Mouse (Mus musculus): Measurements from ENCODE around the gene Anks1. TPM values are rescaled to one million over a fixed set of nuclear protein-coding genes. Genes with fewer than 3 reads are reported as not detected.
A peak's percentile ranks its signal among the peaks of the same experiment; 100 is the strongest.
"Not testable (repeated sequence)": the region's sequence is repeated elsewhere in the genome, so short reads cannot be mapped to it uniquely, and the experiment has no call there.

The Anks1 gene
- polyA plus RNA-seq, 1 experiment from 2014 or later: 18.0 TPM

DNA sequence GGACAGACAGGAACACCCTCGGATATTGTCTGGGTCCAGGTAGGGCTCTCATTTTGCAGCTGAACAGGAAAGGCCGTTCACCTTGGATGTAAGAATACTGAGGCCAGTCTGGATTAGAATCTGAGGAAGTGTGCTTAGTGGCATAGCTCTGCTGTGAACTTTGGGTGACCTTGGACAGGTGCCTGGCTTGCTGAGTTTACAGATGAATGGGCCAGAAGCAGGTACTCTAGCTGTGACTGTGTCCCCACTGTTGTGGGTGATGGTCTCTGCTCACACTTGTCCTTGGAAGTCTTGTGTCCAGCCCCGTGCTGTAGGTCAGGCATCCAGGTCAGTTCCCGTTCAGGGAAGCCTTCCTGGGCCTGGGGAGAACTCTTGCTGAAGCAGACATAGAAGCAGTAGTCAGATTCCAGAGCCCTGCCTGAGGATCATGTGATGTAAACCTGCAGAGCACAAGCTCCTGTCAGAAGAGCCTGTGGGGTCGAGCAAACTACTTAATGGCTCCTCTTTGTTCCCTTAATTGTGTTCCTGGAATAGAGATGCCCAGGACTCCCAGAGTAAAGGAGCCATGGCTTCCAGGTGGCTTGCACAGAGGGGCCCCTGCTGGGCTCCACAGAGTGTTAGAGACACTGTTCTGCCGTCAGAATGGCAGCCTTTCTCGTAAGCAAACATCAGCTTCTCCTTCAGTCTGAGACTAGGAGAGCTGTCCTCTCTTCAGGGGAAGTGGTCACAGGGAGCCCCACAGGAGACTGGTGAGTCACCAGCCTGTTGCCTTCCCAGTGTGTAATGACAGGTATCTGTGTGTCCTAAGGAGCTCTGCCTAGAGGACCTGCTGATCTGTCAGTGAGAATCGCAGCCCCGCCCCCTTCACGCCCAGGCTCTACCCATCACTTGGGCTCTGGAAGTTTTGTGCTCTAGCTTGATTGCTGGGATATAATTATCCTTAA is 85.2 kb downstream of the Anks1 start:
- Histone ChIP-seq H3K36me3 (replicated peaks) (peaks cover 71% of the 10 kb centered on the region), H3K27ac (replicated peaks) (no peak overlapping the region), H3K4me1 (peaks cover 15% of the 10 kb centered on the region; the same call in 1 of the 2 replicates), H3K27me3 (replicated peaks; ENCODE audit: low read depth, poor library complexity, severe bottlenecking) (no peaks in the 10 kb centered on the region), H3K9me3 (no peaks in the 10 kb centered on the region), H3K4me3 (no peak overlapping the region)
- WGBS: 62% methylated on average over 10 of the region's 10 CpGs
- DNase-seq (ENCODE audit: low spot score): no peak

DNA sequence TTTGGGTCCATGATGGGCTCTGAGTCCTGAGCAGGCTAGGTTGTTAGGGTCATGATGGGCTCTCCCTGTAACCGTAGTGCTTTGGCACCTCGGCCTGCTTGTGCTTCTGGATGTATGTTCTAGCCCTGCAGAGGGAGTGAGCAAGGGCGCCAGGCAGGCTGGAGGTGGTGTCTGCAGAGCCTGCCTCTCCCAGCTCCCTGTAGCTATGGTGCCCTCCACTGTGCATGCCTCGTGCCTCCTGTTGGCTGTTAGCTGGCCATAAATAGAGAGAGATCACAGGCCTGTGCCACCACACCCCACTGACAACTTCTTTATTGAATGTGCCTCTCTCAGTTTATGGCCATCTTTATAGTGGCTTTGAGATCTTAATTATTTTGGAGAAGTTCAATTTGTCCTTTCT is 87.2 kb downstream of the Anks1 start:
- no peak for DNase-seq (ENCODE audit: low spot score)
- no peak overlapping the region for H3K4me3 ChIP-seq
- H3K9me3 ChIP-seq: no peaks in the 10 kb centered on the region
- no peak overlapping the region for H3K27ac ChIP-seq (replicated peaks)
- H3K4me1 ChIP-seq: peaks cover 29% of the 10 kb centered on the region
- peaks cover 66% of the 10 kb centered on the region for H3K36me3 ChIP-seq (replicated peaks)
- WGBS: 87% methylated on average over 4 of the region's 4 CpGs
- no peaks in the 10 kb centered on the region for H3K27me3 ChIP-seq (replicated peaks; ENCODE audit: low read depth, poor library complexity, severe bottlenecking)

DNA sequence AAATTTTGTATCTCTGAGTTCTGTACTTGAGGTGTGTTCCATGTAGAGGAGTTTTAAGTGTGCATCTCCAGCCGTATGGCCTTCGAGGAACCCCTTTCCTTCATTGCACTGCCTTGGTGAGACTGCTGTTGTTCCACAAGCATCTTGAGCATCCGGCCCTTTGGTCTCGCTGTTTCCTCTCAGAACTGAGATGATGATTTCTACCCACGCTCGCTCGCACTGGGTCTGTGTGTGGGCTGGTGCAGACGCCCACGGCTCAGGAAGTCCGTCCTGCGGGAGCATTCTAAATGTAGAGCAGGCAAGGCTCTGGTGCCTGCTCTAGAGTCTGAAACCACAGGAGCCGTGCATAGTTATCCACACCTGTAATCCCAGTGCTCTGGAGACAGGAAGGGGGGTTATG is 88.1 kb downstream of the Anks1 start:
- H3K36me3 ChIP-seq (replicated peaks): peaks cover 58% of the 10 kb centered on the region
- no peaks in the 10 kb centered on the region for H3K27me3 ChIP-seq (replicated peaks; ENCODE audit: low read depth, poor library complexity, severe bottlenecking)
- 85% methylated on average over 12 of the region's 12 CpGs for WGBS
- DNase-seq (ENCODE audit: low spot score): no peak
- H3K27ac ChIP-seq (replicated peaks): 0 out of 2 replicates have a peak overlapping the region, but pooled peaks have one; percentile 19
- H3K4me1 ChIP-seq: peaks cover 38% of the 10 kb centered on the region
- H3K4me3 ChIP-seq: no peak overlapping the region
- no peaks in the 10 kb centered on the region for H3K9me3 ChIP-seq

DNA sequence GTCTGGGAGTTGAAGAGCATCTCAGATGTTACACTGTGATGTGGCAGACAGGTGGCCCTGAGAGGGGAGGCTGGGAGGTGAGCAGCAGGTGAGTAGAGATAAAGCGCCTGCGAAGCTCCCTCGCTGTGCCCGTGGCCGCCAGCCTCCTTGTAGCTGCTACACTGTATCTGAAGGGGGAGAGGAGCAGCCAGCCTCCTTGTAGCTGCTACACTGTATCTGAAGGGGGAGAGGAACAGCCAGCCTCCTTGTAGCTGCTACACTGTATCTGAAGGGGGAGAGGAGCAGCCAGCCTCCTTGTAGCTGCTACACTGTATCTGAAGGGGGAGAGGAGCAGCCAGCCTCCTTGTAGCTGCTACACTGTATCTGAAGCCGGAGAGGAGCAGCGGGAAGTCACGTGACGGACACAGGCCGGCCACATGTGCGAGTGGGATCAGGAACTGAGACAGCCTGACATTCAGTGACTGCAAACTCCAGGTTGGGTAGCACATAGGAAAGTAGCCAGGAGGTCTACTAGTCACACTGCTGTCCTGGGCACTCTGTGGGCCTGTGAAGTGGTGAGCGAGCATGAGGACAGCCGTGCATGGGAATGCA is 90.7 kb downstream of the Anks1 start:
- H3K9me3 ChIP-seq; H3K27me3 ChIP-seq (replicated peaks; ENCODE audit: low read depth, poor library complexity, severe bottlenecking): not testable (repeated sequence)
- H3K4me1 ChIP-seq: peaks cover 47% of the 10 kb centered on the region
- H3K36me3 ChIP-seq (replicated peaks): peaks cover 47% of the 10 kb centered on the region
- H3K4me3 ChIP-seq: 0 out of 2 replicates have a peak overlapping the region, but pooled peaks have one; percentile 8
- DNase-seq (ENCODE audit: low spot score): peak; percentile 39
- 72% methylated on average over 13 of the region's 13 CpGs for WGBS
- peak overlapping the region; percentile 83 for H3K27ac ChIP-seq (replicated peaks)

DNA sequence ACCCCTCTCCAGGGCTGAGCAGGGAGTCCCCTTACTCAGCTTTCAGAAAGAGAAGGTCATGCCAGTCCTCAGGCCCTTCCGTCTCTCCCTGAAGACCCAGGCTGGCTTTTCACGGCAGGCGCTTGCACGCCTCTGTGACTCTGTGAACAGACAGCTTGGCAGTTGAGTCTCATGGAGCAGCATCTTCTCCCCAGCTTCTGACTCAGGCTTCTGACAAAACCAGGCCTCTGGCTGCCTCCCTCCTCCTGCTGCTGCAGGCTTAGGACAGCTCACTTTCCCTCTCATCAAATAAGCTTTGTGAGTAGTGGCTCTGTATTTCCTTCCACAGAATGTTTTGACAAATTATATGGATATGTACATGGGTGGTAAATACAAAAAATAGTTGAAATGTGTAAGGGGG is 91.3 kb downstream of the Anks1 start:
- no peak for DNase-seq (ENCODE audit: low spot score)
- H3K4me1 ChIP-seq: peaks cover 48% of the 10 kb centered on the region
- no peaks in the 10 kb centered on the region for H3K9me3 ChIP-seq
- H3K27ac ChIP-seq (replicated peaks): peak overlapping the region; percentile 83
- WGBS: 45% methylated on average over 4 of the region's 4 CpGs
- 0 out of 2 replicates have a peak overlapping the region, but pooled peaks have one; percentile 8 for H3K4me3 ChIP-seq
- H3K36me3 ChIP-seq (replicated peaks): peaks cover 48% of the 10 kb centered on the region
- H3K27me3 ChIP-seq (replicated peaks; ENCODE audit: low read depth, poor library complexity, severe bottlenecking): no peaks in the 10 kb centered on the region

DNA sequence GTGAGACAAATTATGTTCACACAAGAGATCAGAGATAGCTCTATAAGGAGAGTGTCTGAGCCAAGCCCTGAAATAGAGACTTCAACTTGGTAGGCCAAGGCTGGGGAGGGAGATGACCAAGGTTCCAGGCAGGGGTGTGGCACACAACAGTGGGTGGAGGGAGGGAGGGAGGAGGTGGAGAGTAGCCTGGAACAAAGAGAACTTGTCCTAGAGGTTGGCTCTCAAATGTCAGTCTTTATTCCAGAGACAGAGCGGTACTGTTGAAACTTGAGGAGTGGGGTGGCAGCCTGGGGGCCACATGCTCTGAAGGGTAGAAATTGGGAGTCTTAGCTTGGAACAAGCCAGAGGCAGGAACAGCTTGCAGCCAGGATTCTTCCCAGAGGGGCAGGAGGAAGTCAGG is 91.7 kb downstream of the Anks1 start:
- WGBS: 21% methylated on average over 1 of the region's 1 CpGs
- Histone ChIP-seq H3K4me1 (peaks cover 53% of the 10 kb centered on the region), H3K36me3 (replicated peaks) (peaks cover 43% of the 10 kb centered on the region), H3K9me3 (no peaks in the 10 kb centered on the region), H3K27me3 (replicated peaks; ENCODE audit: low read depth, poor library complexity, severe bottlenecking) (no peaks in the 10 kb centered on the region), H3K27ac (replicated peaks) (peak overlapping the region; percentile 83), H3K4me3 (no peak overlapping the region)
- DNase-seq (ENCODE audit: low spot score): peak; percentile 54

DNA sequence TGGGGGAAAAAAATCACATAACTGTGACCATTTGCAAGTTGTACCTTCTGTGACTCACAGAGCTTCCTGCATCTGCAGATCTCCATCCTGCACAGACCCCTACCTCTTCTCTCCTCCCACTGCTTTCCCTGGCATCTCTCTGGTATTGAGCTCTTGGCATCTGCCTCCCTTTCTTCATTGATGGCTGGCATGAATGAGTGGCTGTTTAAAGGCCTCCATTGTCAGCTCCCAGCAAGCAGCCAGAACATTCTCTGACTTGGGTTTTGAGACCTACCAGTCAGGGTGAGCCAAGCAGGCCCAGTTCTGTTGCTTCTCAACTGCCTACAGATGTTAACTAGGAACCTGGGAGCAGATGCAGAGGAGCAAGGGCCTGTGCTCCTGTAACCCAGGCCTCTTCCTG is 96.3 kb downstream of the Anks1 start:
- Histone ChIP-seq H3K9me3 (no peaks in the 10 kb centered on the region), H3K36me3 (replicated peaks) (peaks cover 34% of the 10 kb centered on the region), H3K27ac (replicated peaks) (no peak overlapping the region), H3K4me1 (peaks cover 77% of the 10 kb centered on the region), H3K4me3 (no peak overlapping the region), H3K27me3 (replicated peaks; ENCODE audit: low read depth, poor library complexity, severe bottlenecking) (no peaks in the 10 kb centered on the region)
- DNase-seq (ENCODE audit: low spot score): no peak

DNA sequence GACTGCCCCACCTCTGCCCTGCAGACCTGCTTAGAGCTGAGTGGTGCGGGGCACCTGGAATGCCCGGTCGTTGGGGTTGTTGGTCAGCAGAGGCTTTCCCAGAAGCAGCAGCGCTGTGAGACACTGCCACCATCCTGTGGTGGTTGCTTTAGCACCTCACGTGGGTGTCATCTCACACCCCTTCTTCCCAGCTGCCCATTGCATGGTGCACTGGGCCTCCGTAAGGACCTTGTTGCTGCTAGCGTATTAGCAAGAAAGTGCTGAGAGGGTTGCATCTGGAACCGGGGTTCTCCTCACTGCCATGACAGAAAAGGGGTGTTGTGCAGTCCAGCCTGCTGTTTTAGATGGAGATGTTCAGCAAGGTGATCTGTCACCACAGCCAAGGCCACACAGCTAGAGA is 97.1 kb downstream of the Anks1 start:
- Histone ChIP-seq H3K4me3 (no peak overlapping the region), H3K4me1 (peaks cover 75% of the 10 kb centered on the region), H3K36me3 (replicated peaks) (peaks cover 42% of the 10 kb centered on the region), H3K9me3 (no peaks in the 10 kb centered on the region), H3K27me3 (replicated peaks; ENCODE audit: low read depth, poor library complexity, severe bottlenecking) (no peaks in the 10 kb centered on the region), H3K27ac (replicated peaks) (peak overlapping the region; percentile 87)
- no peak for DNase-seq (ENCODE audit: low spot score)
- 88% methylated on average over 8 of the region's 8 CpGs for WGBS

GRCm38 (mm10) chr17:28006611-28007010 is 97.5 kb downstream of the Anks1 start:
- H3K27ac ChIP-seq (replicated peaks): peak overlapping the region; percentile 87
- peaks cover 46% of the 10 kb centered on the region for H3K36me3 ChIP-seq (replicated peaks)
- H3K4me3 ChIP-seq: peak overlapping the region; percentile 42; the same call in 1 of the 2 replicates
- no peaks in the 10 kb centered on the region for H3K27me3 ChIP-seq (replicated peaks; ENCODE audit: low read depth, poor library complexity, severe bottlenecking)
- 61% methylated on average over 5 of the region's 5 CpGs for WGBS
- DNase-seq (ENCODE audit: low spot score): no peak
- peaks cover 71% of the 10 kb centered on the region for H3K4me1 ChIP-seq
- no peaks in the 10 kb centered on the region for H3K9me3 ChIP-seq

GRCm38 (mm10) chr17:28007179-28007811 is 98.2 kb downstream of the Anks1 start:
- 14% methylated on average over 29 of the region's 29 CpGs for WGBS
- no peaks in the 10 kb centered on the region for H3K9me3 ChIP-seq
- no peaks in the 10 kb centered on the region for H3K27me3 ChIP-seq (replicated peaks; ENCODE audit: low read depth, poor library complexity, severe bottlenecking)
- peak overlapping the region; percentile 87 for H3K27ac ChIP-seq (replicated peaks)
- peak; percentile 80 for DNase-seq (ENCODE audit: low spot score)
- peaks cover 51% of the 10 kb centered on the region for H3K36me3 ChIP-seq (replicated peaks)
- H3K4me1 ChIP-seq: peaks cover 69% of the 10 kb centered on the region
- peak overlapping the region; percentile 42 for H3K4me3 ChIP-seq

DNA sequence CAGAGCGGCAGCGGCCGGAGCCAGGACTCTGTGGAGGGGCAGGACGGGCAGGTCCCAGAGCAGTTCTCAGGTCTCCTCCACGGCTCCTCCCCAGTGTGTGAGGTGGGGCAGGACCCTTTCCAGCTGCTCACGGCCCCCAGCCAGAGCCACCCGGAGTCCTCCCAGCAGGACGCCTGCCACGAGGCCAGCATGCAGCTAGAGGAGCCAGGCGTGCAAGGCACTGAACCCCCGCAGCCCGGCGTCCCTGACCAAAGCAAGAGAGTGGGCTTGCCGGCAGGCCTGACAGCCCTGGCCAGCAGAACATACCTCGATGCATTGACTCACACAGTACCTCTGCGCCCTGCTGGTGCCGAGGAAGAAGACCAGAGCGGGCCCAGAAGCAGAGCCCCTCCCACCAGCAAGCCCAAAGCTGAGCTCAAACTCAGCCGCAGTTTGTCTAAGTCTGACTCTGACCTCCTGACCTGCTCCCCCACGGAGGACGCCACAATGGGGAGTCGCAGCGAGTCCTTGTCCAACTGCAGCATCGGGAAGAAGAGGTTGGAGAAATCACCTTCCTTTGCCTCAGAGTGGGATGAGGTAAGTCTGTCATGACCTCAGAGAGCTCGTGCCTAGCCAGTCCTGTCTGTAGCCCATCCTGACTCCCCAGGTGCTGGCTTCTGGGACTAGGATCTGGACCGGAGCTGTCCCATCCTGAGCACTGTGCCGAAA is 98.9 kb downstream of the Anks1 start:
- Histone ChIP-seq H3K4me3 (peak overlapping the region; percentile 42), H3K27me3 (replicated peaks; ENCODE audit: low read depth, poor library complexity, severe bottlenecking) (no peaks in the 10 kb centered on the region), H3K27ac (replicated peaks) (peak overlapping the region; percentile 87), H3K36me3 (replicated peaks) (peaks cover 53% of the 10 kb centered on the region), H3K9me3 (no peaks in the 10 kb centered on the region), H3K4me1 (peaks cover 69% of the 10 kb centered on the region)
- peak; percentile 45 for DNase-seq (ENCODE audit: low spot score)
- 25% methylated on average over 27 of the region's 27 CpGs for WGBS

GRCm38 (mm10) chr17:28008565-28008981 is 99.5 kb downstream of the Anks1 start:
- 70% methylated on average over 8 of the region's 8 CpGs for WGBS
- peaks cover 71% of the 10 kb centered on the region for H3K4me1 ChIP-seq
- no peaks in the 10 kb centered on the region for H3K27me3 ChIP-seq (replicated peaks; ENCODE audit: low read depth, poor library complexity, severe bottlenecking)
- H3K27ac ChIP-seq (replicated peaks): peak overlapping the region; percentile 87
- H3K9me3 ChIP-seq: no peaks in the 10 kb centered on the region
- H3K4me3 ChIP-seq: peak overlapping the region; percentile 42; the same call in 1 of the 2 replicates
- H3K36me3 ChIP-seq (replicated peaks): peaks cover 51% of the 10 kb centered on the region
- DNase-seq (ENCODE audit: low spot score): no peak
